ENCODE assay signal across 8 mouse cellular contexts in genomic region chr8:105518436-105519313, GRCm38 (mm10). TPM values are rescaled to one million over a fixed set of nuclear protein-coding genes. Genes with fewer than 3 reads are reported as not detected.
A peak's percentile ranks its signal among the peaks of the same experiment; 100 is the strongest.
DNase-seq lines count a peak whose midpoint lies in the region; ATAC-seq lines count a peak whose summit lies in the region.

TSS of gene Hsd11b2 (plus strand) at chr8:105518755.

- H3K27ac ChIP-seq in heart, embryonic 12.5 days (ENCODE audit: poor library complexity, severe bottlenecking), result no peak within 1 kb of the TSS
- H3K27ac ChIP-seq in kidney, embryonic 15.5 days, result peak within 1 kb of the TSS; percentile 88
- peak within 1 kb of the TSS; percentile 72 for H3K27ac ChIP-seq in neural tube, embryonic 12.5 days

- peak; percentile 42 for DNase-seq in urinary bladder, postnatal 14 days (ENCODE audit: low spot score)
- no peak for DNase-seq in urinary bladder, postnatal 25 days (ENCODE audit: low spot score)
- peak; percentile 74 for DNase-seq in embryo, embryonic 10.5 days (ENCODE audit: low spot score)
- peak; percentile 77 to 81 for DNase-seq in lung, adult 18-20 months
- DNase-seq in thymus, postnatal 36 days, result peak; percentile 45 to 55

- peaks cover 39% of the 10 kb centered on the region for H3K27me3 ChIP-seq in heart, embryonic 12.5 days (replicated peaks)
- H3K27me3 ChIP-seq in kidney, embryonic 15.5 days, result 0 out of 2 replicates have a peak, but pooled peaks cover 6% of the 10 kb centered on the region
- H3K27me3 ChIP-seq in neural tube, embryonic 12.5 days (replicated peaks), result peaks cover 10% of the 10 kb centered on the region; the same call in 1 of the 2 replicates

- H3K4me1 ChIP-seq in heart, embryonic 12.5 days (replicated peaks), result peaks cover 51% of the 10 kb centered on the region
- H3K4me1 ChIP-seq in kidney, embryonic 15.5 days, result peaks cover 79% of the 10 kb centered on the region
- peaks cover 52% of the 10 kb centered on the region for H3K4me1 ChIP-seq in neural tube, embryonic 12.5 days

- H3K9me3 ChIP-seq in heart, embryonic 12.5 days (replicated peaks), result no peaks in the 10 kb centered on the region
- no peaks in the 10 kb centered on the region for H3K9me3 ChIP-seq in kidney, embryonic 15.5 days (replicated peaks)
- no peaks in the 10 kb centered on the region for H3K9me3 ChIP-seq in neural tube, embryonic 12.5 days

- peak; percentile 54 for ATAC-seq in heart, embryonic 12.5 days (ENCODE audit: insufficient number of reproducible peaks, low FRiP score)
- ATAC-seq in kidney, embryonic 15.5 days (replicated peaks; ENCODE audit: low FRiP score), result peak; percentile 59
- peak; percentile 57 for ATAC-seq in neural tube, embryonic 12.5 days (ENCODE audit: low FRiP score, low read depth)

- H3K4me3 ChIP-seq in heart, embryonic 12.5 days, result peak within 1 kb of the TSS; percentile 60
- H3K4me3 ChIP-seq in kidney, embryonic 15.5 days (replicated peaks), result peak within 1 kb of the TSS; percentile 73
- H3K4me3 ChIP-seq in neural tube, embryonic 12.5 days, result peak within 1 kb of the TSS; percentile 63

- peak within 1 kb of the TSS; percentile 96 for H3K4me2 ChIP-seq in heart, embryonic 12.5 days
- H3K4me2 ChIP-seq in kidney, embryonic 15.5 days, result peak within 1 kb of the TSS; percentile 98
- peak within 1 kb of the TSS; percentile 96 for H3K4me2 ChIP-seq in neural tube, embryonic 12.5 days (replicated peaks)

- H3K9ac ChIP-seq in heart, embryonic 12.5 days, result peak within 1 kb of the TSS; percentile 74
- peak within 1 kb of the TSS; percentile 74 for H3K9ac ChIP-seq in kidney, embryonic 15.5 days
- H3K9ac ChIP-seq in neural tube, embryonic 12.5 days, result peak within 1 kb of the TSS; percentile 81

- under 1% methylated on average over 62 of the region's 68 CpGs for WGBS in heart, embryonic 12.5 days
- under 1% methylated on average over 64 of the region's 68 CpGs for WGBS in kidney, embryonic 15.5 days
- WGBS in neural tube, embryonic 12.5 days, result under 1% methylated on average over 63 of the region's 68 CpGs

- peaks cover 14% of the 10 kb centered on the region for H3K36me3 ChIP-seq in heart, embryonic 12.5 days
- H3K36me3 ChIP-seq in kidney, embryonic 15.5 days, result peaks cover 14% of the 10 kb centered on the region
- peaks cover 16% of the 10 kb centered on the region for H3K36me3 ChIP-seq in neural tube, embryonic 12.5 days

RNA-seq across cellular contexts. Expression of gene Hsd11b2, which starts in this region (rescaled TPM):
- polyA plus RNA-seq in heart, embryonic 12.5 days (2016; fragmentation: Nextera tagmentation; extraction: Ambion mirVana), result 1.7 and 1.9 TPM in 2 replicates
- 30.0 and 35.6 TPM in 2 replicates for polyA plus RNA-seq in kidney, embryonic 15.5 days (2015; fragmentation: Nextera tagmentation; extraction: Ambion mirVana)
- polyA plus RNA-seq in neural tube, embryonic 12.5 days (2016; fragmentation: Nextera tagmentation; extraction: Ambion mirVana), result 23.8 and 25.7 TPM in 2 replicates
